Mouse (Mus musculus) hindbrain, postnatal 0 days (tissue): ENCODE data around the gene Pym1. TPM values are rescaled to one million over a fixed set of nuclear protein-coding genes. Genes with fewer than 3 reads are reported as not detected.

ENCODE experiments used
- ATAC-seq: fragments of 200-750 bp; cut with Nextera tagmentation; 2 replicates; pipeline ENCODE4 v1.8.0; 2017; ENCODE audit warnings: mild to moderate bottlenecking, moderate TSS enrichment, moderate library complexity
- DNase-seq: peaks from one replicate; pipeline ENCODE4 v3.0.0-alpha.2; 2015; ENCODE audit warnings: low spot score
- H3K27ac ChIP-seq: fragments of 300-500 bp; sonication (generic); 2 replicates; pipeline ENCODE4 v1.5.1; 2014; ENCODE audit warnings: mild to moderate bottlenecking
- H3K27me3 ChIP-seq: fragments of 300-500 bp; sonication (generic); 2 replicates; pipeline ENCODE4 v1.6.1; 2014; ENCODE audit warnings: low read length, mixed read lengths; ENCODE audit not compliant: insufficient read depth
- H3K36me3 ChIP-seq: fragments of 300-500 bp; sonication (generic); 2 replicates; pipeline ENCODE4 v1.6.1; 2014; ENCODE audit warnings: low read length, mixed read lengths; ENCODE audit not compliant: insufficient read depth
- H3K4me1 ChIP-seq: fragments of 300-500 bp; sonication (generic); 2 replicates; pipeline ENCODE4 v1.6.1; 2014; ENCODE audit warnings: antibody characterized with exemption, low read length, mixed read lengths; ENCODE audit not compliant: insufficient read depth
- H3K4me2 ChIP-seq: fragments of 300-500 bp; sonication (generic); 2 replicates; pipeline ENCODE4 v1.6.1; 2014; ENCODE audit warnings: low read depth, mild to moderate bottlenecking, low read length, moderate library complexity, mixed read lengths
- H3K4me3 ChIP-seq: fragments of 300-500 bp; sonication (generic); 2 replicates; pipeline ENCODE4 v1.5.1; 2014; ENCODE audit warnings: low read length
- H3K9ac ChIP-seq: fragments of 300-500 bp; sonication (generic); replicated peaks from 2 replicates; pipeline ENCODE4 v1.6.1; 2014; ENCODE audit warnings: mild to moderate bottlenecking, low read length, moderate library complexity, mixed read lengths
- H3K9me3 ChIP-seq: fragments of 300-500 bp; sonication (generic); 2 replicates; pipeline ENCODE4 v1.6.1; 2016; ENCODE audit warnings: low read length, mixed read lengths
- CTCF ChIP-seq: IDR thresholded peaks from 2 replicates; pipeline ENCODE4 v1.5.1; 2016; ENCODE audit warnings: antibody characterized with exemption, control low read depth, low read depth
- WGBS: fragments of 180-500 bp; shearing (Covaris S2); extraction: QIAGEN DNeasy Blood & Tissue Kit; methylation state at CpG from one replicate; pipeline ENCODE4 v1.1.7; 2014; 5-methylcytosine and 5-hydroxymethylcytosine counted together
- polyA plus RNA-seq: library from polyadenylated mRNA; unstranded; fragments of >200 nt; fragmentation: Nextera tagmentation; extraction: Ambion mirVana; gene quantifications from 2 replicates; pipeline ENCODE4 v1.2.1, GENCODE M21; 2015
- total RNA-seq: library from RNA; depleted of rRNA; stranded (reverse); fragments of >200 nt; gene quantifications from 2 replicates; pipeline ENCODE4 v1.2.3, GENCODE M21; 2014

The Pym1 gene
- total and polyA plus RNA-seq, 2 experiments from 2014 or later = 47.4 to 51.0 TPM

GRCm38 (mm10) chr10:128744211-128744610, 3.5 kb upstream of the Pym1 start:
- no peak overlapping the region for H3K27ac ChIP-seq

DNA sequence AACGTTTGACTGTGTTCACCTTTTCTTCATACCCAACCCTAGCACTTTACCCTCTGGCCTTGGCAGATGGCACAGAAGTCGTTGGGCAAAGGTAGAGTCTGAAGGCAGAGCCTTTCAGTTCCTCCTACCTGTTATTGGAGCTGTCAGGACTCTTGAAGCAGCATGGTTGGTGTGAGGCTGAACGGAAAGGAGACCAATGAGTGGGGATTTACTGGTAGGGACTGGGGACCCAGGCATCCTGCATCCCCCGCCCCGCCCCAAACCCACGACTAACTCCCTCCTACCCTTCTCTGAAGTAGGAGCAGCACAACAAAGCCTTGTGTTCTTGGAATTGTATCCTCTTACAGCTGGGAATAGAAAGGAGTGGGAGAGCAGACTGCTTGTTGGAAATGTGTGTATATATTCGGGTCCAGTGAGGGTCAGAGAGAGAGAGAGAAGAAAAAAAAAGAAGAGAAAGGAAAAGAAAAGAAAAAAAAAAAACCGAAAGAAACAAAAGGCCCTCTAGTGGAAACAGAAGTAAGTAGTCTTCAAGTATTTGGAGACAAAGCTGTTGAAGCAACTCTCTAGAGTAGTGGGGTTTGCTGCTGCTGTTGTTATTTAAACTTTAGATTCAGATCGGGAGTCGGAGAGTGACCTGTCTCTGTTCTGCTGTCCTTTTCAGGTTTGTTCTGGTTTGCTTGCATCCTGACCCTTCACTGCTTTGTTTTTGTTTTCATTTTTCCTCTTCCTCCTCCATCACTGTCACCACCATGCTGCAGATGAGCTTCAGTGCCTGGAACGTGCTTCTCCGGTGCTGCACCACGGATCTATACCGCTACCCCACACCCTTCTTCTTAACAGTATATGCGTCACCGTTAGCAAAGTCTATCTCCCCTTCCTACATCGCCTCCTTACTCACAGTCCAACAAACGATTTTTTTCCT, 2.7 kb upstream of the Pym1 start, which contains the start of gene Dgka:
Gene Dgka (minus strand): TSS at position 176 of the 922 bp plus-strand sequence.
- Histone ChIP-seq H3K27ac (no peak within 1 kb of the TSS), H3K4me2 (peak within 1 kb of the TSS; percentile 97), H3K4me3 (peak within 1 kb of the TSS; percentile 70), H3K36me3 (no peaks in the 10 kb centered on the region), H3K9me3 (no peaks in the 10 kb centered on the region), H3K4me1 (peaks cover 25% of the 10 kb centered on the region), H3K27me3 (no peaks in the 10 kb centered on the region; the same call in 1 of the 2 replicates), H3K9ac (peak within 1 kb of the TSS; percentile 67)
- no peak for ATAC-seq
- peak; percentile 25 for DNase-seq
- 22% methylated on average over 18 of the region's 18 CpGs for WGBS
- 0 out of 2 replicates have a peak, but pooled peaks have one; percentile 39 for TF ChIP-seq CTCF

More at GRCm38 (mm10) chr10:128744211-128744610, 3.5 kb upstream of the Pym1 start:
- no peak for TF ChIP-seq CTCF
- Histone ChIP-seq H3K36me3 (no peaks in the 10 kb centered on the region), H3K4me2 (peak overlapping the region; percentile 97), H3K27me3 (no peaks in the 10 kb centered on the region; the same call in 1 of the 2 replicates), H3K4me3 (peak overlapping the region; percentile 70), H3K9ac (peak overlapping the region; percentile 67), H3K9me3 (no peaks in the 10 kb centered on the region), H3K4me1 (peaks cover 20% of the 10 kb centered on the region)
- 22% methylated on average over 8 of the region's 8 CpGs for WGBS
- ATAC-seq (no peak), DNase-seq (no peak)

DNA sequence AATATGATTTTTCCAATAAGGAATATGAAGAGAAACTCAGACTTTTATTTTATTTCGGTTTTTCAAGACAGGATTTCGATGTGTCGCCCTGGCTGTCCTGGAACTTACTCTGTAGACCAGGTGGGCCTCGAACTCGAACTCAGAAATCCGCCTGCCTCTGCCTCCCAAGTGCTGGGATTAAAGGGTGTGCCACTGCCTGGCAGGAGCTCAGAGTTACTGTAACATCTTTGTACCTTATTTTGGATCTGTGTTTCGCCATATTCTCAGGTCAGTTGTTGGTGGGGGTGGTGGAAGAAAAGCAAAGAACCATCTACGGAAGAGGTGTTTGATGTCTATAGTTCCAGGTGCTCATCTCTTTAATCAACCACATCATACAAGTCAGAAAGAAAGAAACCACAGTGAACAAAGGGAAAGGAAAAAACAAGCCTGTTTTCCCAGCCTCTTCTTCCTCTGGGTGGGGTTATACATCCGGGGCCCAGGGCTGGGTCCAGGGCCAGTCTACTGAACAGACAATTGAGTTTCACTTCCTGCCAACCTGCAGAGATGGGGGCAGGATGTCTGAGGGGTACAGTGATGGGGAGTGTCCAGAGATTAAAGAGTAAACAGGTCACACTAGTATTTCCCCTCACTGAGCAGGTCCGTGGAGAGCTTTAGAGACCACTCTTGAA, 1.6 kb upstream of the Pym1 start:
- H3K27me3 ChIP-seq = no peaks in the 10 kb centered on the region; the same call in 1 of the 2 replicates

GRCm38 (mm10) chr10:128746972-128747645, 580 bp upstream of the Pym1 start:
- peak overlapping the region; percentile 93 for H3K4me2 ChIP-seq
- 46% methylated on average over 8 of the region's 9 CpGs for WGBS
- H3K27ac ChIP-seq = peak overlapping the region; percentile 85; the same call in 1 of the 2 replicates
- no peaks in the 10 kb centered on the region; the same call in 1 of the 2 replicates for H3K27me3 ChIP-seq
- TF ChIP-seq CTCF = no peak
- H3K4me3 ChIP-seq = peak overlapping the region; percentile 72
- H3K9ac ChIP-seq = peak overlapping the region; percentile 67
- peaks cover 25% of the 10 kb centered on the region for H3K4me1 ChIP-seq
- no peaks in the 10 kb centered on the region for H3K9me3 ChIP-seq
- no peaks in the 10 kb centered on the region for H3K36me3 ChIP-seq
- DNase-seq (no peak), ATAC-seq (no peak)

More for the DNA sequence above, 1.6 kb upstream of the Pym1 start:
- no peak for ATAC-seq
- DNase-seq = no peak
- Histone ChIP-seq H3K4me3 (no peak overlapping the region), H3K36me3 (no peaks in the 10 kb centered on the region), H3K9me3 (no peaks in the 10 kb centered on the region), H3K4me2 (no peak overlapping the region), H3K4me1 (peaks cover 25% of the 10 kb centered on the region), H3K27ac (no peak overlapping the region), H3K9ac (no peak overlapping the region)
- no peak for TF ChIP-seq CTCF
- WGBS = 95% methylated on average over 10 of the region's 10 CpGs

DNA sequence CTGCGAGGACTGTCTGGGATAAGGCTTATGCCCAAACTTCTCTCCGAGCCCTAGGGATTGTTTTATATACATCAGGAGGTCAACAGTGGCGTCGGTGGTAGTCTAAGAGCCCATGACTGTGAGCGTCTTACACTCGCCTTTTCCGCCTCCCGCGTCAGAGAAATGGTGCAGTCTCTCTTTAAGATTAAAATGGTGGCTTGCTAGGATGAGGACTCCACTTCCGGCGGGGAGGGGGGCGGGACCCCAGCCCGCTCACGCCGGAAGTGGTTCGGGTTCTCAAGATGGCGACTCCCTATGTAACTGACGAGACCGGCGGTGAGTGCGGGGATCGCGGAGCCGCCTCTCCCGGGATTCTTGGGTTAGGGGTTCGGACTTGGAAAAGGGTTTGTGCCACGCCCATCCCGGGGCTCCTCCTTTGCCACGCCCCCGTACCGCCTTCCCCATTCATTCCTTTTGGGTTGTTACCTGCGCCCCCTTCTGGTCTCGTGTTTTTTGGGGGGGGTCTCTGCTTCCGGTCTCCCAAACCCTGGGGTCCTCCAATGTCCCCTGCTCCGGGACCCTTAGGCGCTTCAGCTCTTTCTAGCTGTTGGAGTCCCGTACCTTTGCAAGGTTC, 669 bp downstream of the Pym1 start:
- WGBS = under 1% methylated on average over 37 of the region's 37 CpGs
- peak overlapping the region; percentile 67 for H3K9ac ChIP-seq
- no peaks in the 10 kb centered on the region for H3K9me3 ChIP-seq
- peak overlapping the region; percentile 72 for H3K4me3 ChIP-seq
- H3K4me1 ChIP-seq = peaks cover 14% of the 10 kb centered on the region
- DNase-seq = peak; percentile 96
- peak overlapping the region; percentile 85 for H3K27ac ChIP-seq
- H3K27me3 ChIP-seq = no peaks in the 10 kb centered on the region
- ATAC-seq = peak; percentile 93
- TF ChIP-seq CTCF = peak; percentile 67
- peak overlapping the region; percentile 93 for H3K4me2 ChIP-seq
- no peaks in the 10 kb centered on the region for H3K36me3 ChIP-seq

DNA sequence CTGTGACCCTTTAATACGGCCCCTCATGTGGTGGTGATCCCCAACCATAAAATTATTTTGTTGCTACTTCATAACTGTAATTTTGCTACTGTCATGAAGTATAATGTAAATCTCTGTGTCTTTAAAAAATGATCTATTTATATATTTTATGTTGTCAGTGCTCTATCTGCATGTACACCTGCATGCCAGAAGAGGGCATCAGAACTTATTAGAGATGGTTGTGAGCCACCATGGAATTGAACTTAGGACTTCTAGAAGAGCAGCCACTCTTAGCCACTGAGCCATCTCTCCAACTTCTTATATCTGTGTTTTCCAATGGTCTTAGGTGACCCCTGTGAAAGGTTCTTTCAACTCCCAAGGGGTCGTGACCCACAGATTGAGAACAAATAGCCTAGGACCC, 25.2 kb downstream of the Pym1 start:
- no peaks in the 10 kb centered on the region for H3K4me1 ChIP-seq
- H3K4me2 ChIP-seq = no peak overlapping the region
- H3K27me3 ChIP-seq = no peaks in the 10 kb centered on the region
- H3K4me3 ChIP-seq = no peak overlapping the region
- H3K9me3 ChIP-seq = no peaks in the 10 kb centered on the region
- no peak for DNase-seq
- 88% methylated on average over 2 of the region's 2 CpGs for WGBS
- no peak overlapping the region for H3K27ac ChIP-seq
- no peak overlapping the region for H3K9ac ChIP-seq
- peak; percentile 43 for TF ChIP-seq CTCF
- no peak for ATAC-seq
- no peaks in the 10 kb centered on the region for H3K36me3 ChIP-seq
